Mouse (Mus musculus): ENCODE results near the gene Inafm2.

- TF ChIP-seq CTCF (IDR thresholded peaks at IDR 0.05; ENCODE audit: control insufficient read depth, insufficient read depth, low read length) (no peak), POLR2A (IDR thresholded peaks at IDR 0.05; ENCODE audit: borderline replicate concordance, control insufficient read depth, low read depth, low read length) (no peak)
These were observed 41.4 kb upstream of the Inafm2 start, which contains the start of gene Ankrd63 for GRCm38 (mm10) chr2:118703913-118704730.
